Mouse (Mus musculus): ENCODE results near the gene Kif3b. TPM values are rescaled to one million over a fixed set of nuclear protein-coding genes. Genes with fewer than 3 reads are reported as not detected.
"Not testable (repeated sequence)": the region's sequence is repeated elsewhere in the genome, so short reads cannot be mapped to it uniquely, and the experiment has no call there.

Kif3b gene
- polyA plus RNA-seq (2012; ENCODE audit: insufficient read depth, insufficient read length, missing spikeins), result 7.3 and 9.4 TPM in 2 replicates

GRCm38 (mm10) chr2:153290938-153291928 lies at the start of gene Kif3b:
Gene Kif3b (plus strand): TSS chr2:153291413.
- H3K27ac ChIP-seq (replicated peaks; ENCODE audit: low read depth, low read length), result peak within 1 kb of the TSS; percentile 24
- peaks cover 3% of the 10 kb centered on the region; the same call in 1 of the 2 replicates for H3K4me1 ChIP-seq (ENCODE audit: control insufficient read depth, insufficient read depth, insufficient read length, low read length)
- peak within 1 kb of the TSS; percentile 90 for H3K4me3 ChIP-seq (ENCODE audit: insufficient read depth, low read depth, low read length)

DNA sequence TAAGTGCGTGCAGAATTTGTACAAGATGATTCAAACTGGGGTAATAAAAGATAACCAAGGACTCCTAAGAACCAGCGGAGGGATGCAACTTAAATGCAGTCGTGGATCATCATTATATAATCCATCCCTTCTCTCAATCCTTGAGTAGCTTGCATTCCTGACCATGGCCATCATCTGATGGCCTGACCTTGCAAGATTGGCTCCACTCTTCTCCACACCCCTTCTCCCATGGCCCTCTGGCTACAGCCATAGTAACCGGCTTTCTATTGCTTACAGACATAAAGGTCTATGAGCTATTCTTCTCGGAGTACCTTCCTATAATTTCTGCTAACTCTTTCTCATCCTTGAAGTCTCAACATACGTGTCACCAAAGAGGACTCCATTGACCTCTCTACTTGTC lies 49.1 kb upstream of the Kif3b start:
- Histone ChIP-seq H3K4me1 (ENCODE audit: control insufficient read depth, insufficient read depth, insufficient read length, low read length) (peaks cover 9% of the 10 kb centered on the region), H3K27ac (replicated peaks; ENCODE audit: low read depth, low read length) (no peak overlapping the region), H3K4me3 (ENCODE audit: insufficient read depth, low read depth, low read length) (peak overlapping the region; percentile 21; the same call in 1 of the 2 replicates)

DNA sequence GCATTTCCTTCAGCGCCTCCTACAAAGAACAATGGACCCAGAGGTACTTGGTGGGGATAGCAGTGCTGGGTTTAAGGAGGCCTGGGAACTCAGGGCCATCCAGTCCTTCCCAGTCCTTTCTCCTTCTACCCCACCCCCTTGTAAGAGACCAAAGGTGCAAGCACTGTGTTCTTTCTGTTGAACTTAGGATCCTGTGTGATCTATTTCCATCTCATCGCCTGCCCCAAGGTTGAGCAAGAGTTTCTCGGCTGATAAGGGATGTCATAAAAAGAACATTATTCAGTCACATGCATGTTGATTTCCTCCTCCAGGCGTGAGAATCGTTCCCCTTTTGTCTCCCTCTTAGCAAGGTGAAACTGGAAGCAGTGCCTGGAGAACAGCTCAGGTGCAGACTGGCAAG lies 41.5 kb upstream of the Kif3b start:
- no peaks in the 10 kb centered on the region for H3K4me1 ChIP-seq (ENCODE audit: control insufficient read depth, insufficient read depth, insufficient read length, low read length)
- no peak overlapping the region for H3K27ac ChIP-seq (replicated peaks; ENCODE audit: low read depth, low read length)
- H3K4me3 ChIP-seq (ENCODE audit: insufficient read depth, low read depth, low read length), result no peak overlapping the region

GRCm38 (mm10) chr2:153256604-153257003 lies 34.6 kb upstream of the Kif3b start:
- H3K4me3 ChIP-seq (ENCODE audit: insufficient read depth, low read depth, low read length), result no peak overlapping the region
- no peak overlapping the region for H3K27ac ChIP-seq (replicated peaks; ENCODE audit: low read depth, low read length)
- no peaks in the 10 kb centered on the region for H3K4me1 ChIP-seq (ENCODE audit: control insufficient read depth, insufficient read depth, insufficient read length, low read length)

DNA sequence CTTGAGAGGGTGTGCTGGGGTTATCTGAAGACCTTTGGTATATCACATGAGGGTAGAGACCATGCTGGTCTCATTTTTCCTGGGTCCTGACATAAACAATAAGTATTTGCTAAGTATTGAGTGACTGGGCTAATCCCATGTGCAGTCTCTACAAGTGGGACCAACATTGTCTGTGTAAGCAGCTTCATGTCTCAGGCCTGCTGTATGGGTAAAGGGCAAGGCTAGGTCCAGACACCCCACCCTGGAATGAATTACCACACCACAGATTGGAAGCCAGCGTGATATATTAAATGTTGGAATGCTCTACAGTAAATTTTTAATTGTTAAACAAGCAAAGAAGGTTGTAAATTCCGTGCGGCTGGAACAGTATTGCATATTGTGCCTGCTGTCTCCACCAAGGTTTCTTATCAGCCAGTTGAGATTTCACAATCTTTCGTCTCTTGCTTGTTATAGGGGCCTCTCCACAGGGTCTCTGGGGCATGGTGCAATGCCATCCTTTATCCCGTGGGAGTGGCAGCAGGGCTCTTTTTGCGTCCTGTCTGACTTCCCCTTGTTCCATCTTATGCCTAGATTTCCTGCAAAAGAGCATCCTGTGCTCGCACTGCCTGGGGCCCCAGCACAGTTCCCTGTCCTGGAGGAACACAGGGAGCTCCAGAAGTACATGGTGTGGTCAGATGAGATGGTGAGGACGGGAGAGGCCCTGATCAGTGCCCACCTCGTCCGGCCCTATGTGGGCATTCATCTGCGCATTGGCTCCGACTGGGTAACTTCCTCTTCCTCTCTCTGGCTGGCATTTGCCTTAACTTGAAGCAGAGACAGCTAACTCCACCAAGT lies 32.0 kb upstream of the Kif3b start:
- no peak overlapping the region for H3K27ac ChIP-seq (replicated peaks; ENCODE audit: low read depth, low read length)
- H3K4me1 ChIP-seq (ENCODE audit: control insufficient read depth, insufficient read depth, insufficient read length, low read length), result no peaks in the 10 kb centered on the region
- no peak overlapping the region for H3K4me3 ChIP-seq (ENCODE audit: insufficient read depth, low read depth, low read length)

GRCm38 (mm10) chr2:153259864-153260674 lies 31.1 kb upstream of the Kif3b start:
- H3K27ac ChIP-seq (replicated peaks; ENCODE audit: low read depth, low read length), result no peak overlapping the region

DNA sequence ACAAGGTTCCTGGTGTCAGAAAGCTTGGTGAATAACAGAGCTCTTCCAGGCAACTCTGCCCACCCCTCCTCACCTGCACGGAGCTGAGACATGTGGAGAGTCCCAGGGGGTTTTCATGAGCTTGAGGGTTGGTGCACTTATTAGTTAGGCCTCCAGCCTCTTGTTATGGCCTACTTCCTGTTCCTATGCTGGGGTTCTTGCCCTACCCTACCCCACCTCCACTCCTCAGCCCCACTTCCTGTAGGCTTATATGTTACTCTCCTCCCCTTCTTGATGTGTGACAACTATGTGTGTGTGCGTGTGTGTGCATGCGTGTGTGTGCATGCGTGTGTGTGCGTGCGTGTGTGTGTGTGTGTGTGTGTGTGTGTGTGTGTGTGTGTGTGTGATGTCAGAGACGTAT lies 28.2 kb upstream of the Kif3b start:
- H3K4me3 ChIP-seq (ENCODE audit: insufficient read depth, low read depth, low read length), result no peak overlapping the region
- no peaks in the 10 kb centered on the region for H3K4me1 ChIP-seq (ENCODE audit: control insufficient read depth, insufficient read depth, insufficient read length, low read length)
- H3K27ac ChIP-seq (replicated peaks; ENCODE audit: low read depth, low read length), result no peak overlapping the region

More at GRCm38 (mm10) chr2:153259864-153260674, 31.1 kb upstream of the Kif3b start:
- no peaks in the 10 kb centered on the region for H3K4me1 ChIP-seq (ENCODE audit: control insufficient read depth, insufficient read depth, insufficient read length, low read length)
- H3K4me3 ChIP-seq (ENCODE audit: insufficient read depth, low read depth, low read length), result no peak overlapping the region

- Histone ChIP-seq H3K27ac (replicated peaks; ENCODE audit: low read depth, low read length) (no peak overlapping the region), H3K4me1 (ENCODE audit: control insufficient read depth, insufficient read depth, insufficient read length, low read length) (no peaks in the 10 kb centered on the region), H3K4me3 (ENCODE audit: insufficient read depth, low read depth, low read length) (no peak overlapping the region)
These were observed 23.9 kb upstream of the Kif3b start for GRCm38 (mm10) chr2:153267331-153267730.

- not testable (repeated sequence) for H3K4me1 ChIP-seq (ENCODE audit: control insufficient read depth, insufficient read depth, insufficient read length, low read length); H3K27ac ChIP-seq (replicated peaks; ENCODE audit: low read depth, low read length); H3K4me3 ChIP-seq (ENCODE audit: insufficient read depth, low read depth, low read length)
These were observed 20.8 kb upstream of the Kif3b start for GRCm38 (mm10) chr2:153270231-153270915.

DNA sequence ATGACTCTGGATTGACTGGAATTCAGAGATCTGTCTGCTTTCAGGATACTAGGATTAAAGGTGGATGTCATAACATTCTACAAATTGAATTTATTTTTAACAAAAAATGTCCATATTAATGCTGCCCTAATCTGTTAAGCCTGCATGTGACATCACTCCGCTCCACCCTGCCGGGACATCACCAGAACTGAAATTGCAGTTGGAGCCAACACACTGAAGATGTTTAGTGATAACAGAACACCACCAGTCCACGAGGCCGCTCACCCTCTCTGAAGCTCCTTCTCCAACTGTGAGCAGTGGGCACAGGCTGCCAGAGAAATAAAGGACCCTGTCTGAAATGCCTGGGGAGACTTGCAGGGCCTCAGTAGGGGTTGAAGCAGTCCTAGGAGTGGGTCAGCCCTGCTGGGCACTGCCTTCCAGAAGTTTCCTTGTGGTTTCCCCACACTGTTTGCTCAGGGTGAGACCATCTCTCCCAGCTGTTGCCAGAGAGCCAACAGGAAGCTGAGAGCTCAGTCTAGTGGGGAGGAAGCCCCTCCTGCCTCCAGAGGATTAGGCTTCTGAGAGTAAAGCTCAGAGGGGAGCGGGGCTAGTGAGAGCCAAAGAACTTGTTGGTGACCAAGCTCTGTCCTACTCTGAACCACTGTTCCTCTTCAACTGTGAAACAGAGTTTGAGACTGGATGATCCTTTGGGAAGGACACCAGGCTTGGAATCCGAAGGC lies 16.9 kb upstream of the Kif3b start:
- H3K4me3 ChIP-seq (ENCODE audit: insufficient read depth, low read depth, low read length); H3K27ac ChIP-seq (replicated peaks; ENCODE audit: low read depth, low read length); H3K4me1 ChIP-seq (ENCODE audit: control insufficient read depth, insufficient read depth, insufficient read length, low read length): not testable (repeated sequence)

DNA sequence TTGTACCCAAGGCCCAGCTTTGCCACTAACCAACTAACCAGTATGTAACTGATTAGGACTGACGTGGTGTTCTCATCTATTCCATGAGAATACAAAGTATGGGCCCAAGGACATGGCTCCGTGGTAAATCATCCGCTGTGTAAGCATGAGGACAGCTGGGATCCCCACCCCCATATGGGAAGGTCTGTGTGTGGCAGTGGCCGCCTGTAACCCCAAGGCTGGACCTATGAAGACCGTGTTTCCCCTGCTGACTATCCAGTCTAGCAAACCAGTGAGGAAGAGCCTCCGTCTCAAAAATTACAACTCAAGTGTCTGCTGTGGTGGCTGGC lies 16.3 kb upstream of the Kif3b start:
- Histone ChIP-seq H3K4me1 (ENCODE audit: control insufficient read depth, insufficient read depth, insufficient read length, low read length) (no peaks in the 10 kb centered on the region), H3K27ac (replicated peaks; ENCODE audit: low read depth, low read length) (no peak overlapping the region), H3K4me3 (ENCODE audit: insufficient read depth, low read depth, low read length) (no peak overlapping the region)

- not testable (repeated sequence) for H3K27ac ChIP-seq (replicated peaks; ENCODE audit: low read depth, low read length); H3K4me1 ChIP-seq (ENCODE audit: control insufficient read depth, insufficient read depth, insufficient read length, low read length); H3K4me3 ChIP-seq (ENCODE audit: insufficient read depth, low read depth, low read length)
These were observed 15.6 kb upstream of the Kif3b start for GRCm38 (mm10) chr2:153275577-153275976.

- no peak overlapping the region for H3K27ac ChIP-seq (replicated peaks; ENCODE audit: low read depth, low read length)
- no peak overlapping the region for H3K4me3 ChIP-seq (ENCODE audit: insufficient read depth, low read depth, low read length)
- H3K4me1 ChIP-seq (ENCODE audit: control insufficient read depth, insufficient read depth, insufficient read length, low read length), result no peaks in the 10 kb centered on the region
These were observed 14.8 kb upstream of the Kif3b start for GRCm38 (mm10) chr2:153276440-153276839.

DNA sequence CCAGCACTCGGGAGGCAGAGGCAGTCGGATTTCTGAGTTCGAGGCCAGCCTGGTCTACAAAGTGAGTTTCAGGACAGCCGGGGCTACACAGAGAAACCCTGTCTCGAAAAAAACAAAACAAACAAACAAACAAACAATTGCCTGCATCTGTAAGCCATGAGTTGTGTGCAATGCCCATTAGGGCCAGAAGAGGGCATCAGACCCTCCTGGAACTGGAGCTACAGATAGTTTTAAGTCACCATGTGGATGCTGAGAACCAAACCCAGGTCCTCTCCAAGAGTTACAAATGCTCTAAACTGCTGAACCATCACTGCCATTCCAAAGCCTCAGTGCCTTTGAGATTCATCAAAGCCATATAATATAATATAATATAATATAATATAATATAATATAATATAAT lies 14.4 kb upstream of the Kif3b start:
- H3K4me3 ChIP-seq (ENCODE audit: insufficient read depth, low read depth, low read length); H3K4me1 ChIP-seq (ENCODE audit: control insufficient read depth, insufficient read depth, insufficient read length, low read length); H3K27ac ChIP-seq (replicated peaks; ENCODE audit: low read depth, low read length): not testable (repeated sequence)

Measured in brown adipose tissue, adult 24 weeks (tissue).